Mouse (Mus musculus) adrenal gland, postnatal 10 days (tissue): ENCODE measurements around the gene Ube2q1. TPM values are rescaled to one million over a fixed set of nuclear protein-coding genes. Genes with fewer than 3 reads are reported as not detected.
"Not testable (repeated sequence)": the region's sequence is repeated elsewhere in the genome, so short reads cannot be mapped to it uniquely, and the experiment has no call there.

ENCODE experiments used
- DNase-seq: peaks from one replicate; pipeline ENCODE4 v3.0.0; 2021; ENCODE audit warnings: mixed read lengths
- total RNA-seq, 2 experiments: library from RNA; stranded (reverse); gene quantifications; 2 replicates each; pipeline ENCODE4 v1.2.3; 2021

Gene Ube2q1
- total RNA-seq, 2 experiments from 2014 or later = 52.4 to 55.4 TPM

DNA sequence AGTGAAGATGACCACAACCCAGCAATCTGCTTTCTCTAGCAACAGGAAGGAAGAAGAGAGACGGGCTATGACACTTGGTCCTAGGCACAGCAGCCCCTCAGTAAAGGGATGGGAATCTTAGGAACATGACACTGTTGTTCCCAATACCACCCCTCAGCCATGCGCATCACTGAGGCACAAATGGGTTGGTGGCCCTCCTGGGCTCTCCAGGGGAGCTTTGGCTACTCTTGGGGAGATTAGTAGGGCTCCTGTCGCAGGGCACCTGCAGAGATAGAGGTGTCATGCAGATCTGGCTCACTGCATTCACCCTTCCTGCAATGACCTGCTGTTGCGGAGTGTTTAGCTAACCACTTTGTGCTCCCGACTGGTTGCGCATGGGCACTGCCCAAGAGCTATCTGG is 12.9 kb downstream of the Ube2q1 start:
- no peak for DNase-seq

DNA sequence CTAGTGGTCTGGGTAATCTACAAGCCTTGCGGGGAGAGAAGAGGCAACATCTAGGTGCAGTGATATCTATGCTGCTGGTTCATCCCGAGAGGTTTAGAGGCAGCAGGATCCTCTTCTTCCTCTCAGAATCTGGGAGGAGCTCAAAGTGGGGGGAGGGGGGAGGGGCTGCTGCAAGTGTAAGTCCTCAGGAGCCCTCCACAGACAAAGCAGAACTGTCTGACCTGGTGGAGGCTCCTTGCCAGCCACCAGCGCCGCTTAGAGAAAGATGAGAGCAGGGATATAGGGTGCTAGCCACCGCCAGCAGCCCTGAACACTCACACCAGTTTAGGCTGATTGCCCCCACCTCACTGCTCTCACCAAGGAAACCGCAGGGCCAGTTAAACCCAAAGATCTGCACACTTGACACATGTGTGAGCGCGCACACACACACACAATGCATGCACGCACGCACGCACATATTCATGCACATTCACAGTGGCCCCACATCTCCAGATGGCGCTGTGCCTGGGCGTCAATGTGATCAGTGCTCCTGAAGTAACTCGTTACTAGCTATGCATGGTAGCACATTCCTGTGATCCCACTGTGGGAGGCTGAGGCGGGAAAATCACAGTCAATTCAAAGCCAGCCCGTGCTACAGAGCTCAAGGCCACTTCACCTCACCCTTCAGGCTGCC is 15.4 kb downstream of the Ube2q1 start:
- DNase-seq = no peak

DNA sequence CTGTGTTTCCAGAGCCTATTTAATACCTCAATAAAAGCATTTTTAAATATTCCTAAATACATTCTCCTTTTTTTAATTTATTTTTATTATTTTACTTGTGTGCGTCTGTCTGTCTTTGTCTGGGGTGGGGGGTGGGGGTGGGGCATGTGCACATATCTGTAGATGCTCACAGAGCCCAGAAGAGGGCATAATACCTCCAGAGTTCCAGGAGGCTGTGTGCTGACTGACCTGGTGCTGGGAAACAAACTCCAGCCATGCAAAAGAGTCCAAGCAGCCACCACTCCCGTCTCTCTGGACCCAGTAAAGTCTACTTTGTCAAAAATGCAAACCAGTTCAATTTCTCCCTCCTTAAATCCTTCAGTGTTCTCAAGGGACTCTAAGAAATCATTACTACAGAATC is 21.2 kb downstream of the Ube2q1 start:
- DNase-seq = no peak

DNA sequence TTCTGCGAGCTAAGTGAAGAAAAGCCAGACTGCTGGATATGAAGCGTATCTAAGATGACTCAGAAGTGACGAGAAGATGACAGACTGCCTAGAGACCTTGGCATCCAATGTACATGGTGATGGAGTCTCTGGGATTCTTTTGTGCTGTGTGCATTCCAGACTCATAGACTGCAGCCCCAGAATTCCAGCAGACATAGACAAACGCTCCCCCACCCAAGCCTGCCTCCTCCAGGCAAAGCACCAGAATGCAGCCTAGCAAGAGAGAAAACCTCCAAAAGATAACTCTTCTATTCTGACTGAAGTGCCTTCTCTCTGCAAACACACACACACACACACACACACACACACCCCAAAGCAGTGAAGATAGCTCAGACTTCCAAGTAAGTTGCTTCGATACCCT is 22.3 kb downstream of the Ube2q1 start:
- DNase-seq = peak; percentile 38

DNA sequence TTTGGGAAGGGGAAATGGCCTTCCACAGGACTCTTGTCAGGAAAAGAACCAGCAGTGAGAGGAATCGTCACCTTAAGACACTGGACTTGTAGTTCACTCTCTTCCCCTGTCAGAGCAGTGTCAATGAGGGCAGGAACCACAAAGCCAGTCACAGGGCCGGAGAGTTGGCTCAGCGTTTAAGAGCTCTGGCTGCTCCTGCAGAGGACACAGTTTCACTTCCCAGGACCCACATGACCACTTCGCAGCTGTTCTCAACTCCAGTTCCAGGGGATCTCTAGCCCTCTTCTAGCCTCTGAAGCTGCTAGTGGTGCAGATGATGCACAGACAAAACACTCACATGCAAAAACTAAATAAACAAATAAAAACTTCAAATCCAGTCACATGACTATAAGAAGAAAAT is 22.9 kb downstream of the Ube2q1 start:
- DNase-seq = no peak

DNA sequence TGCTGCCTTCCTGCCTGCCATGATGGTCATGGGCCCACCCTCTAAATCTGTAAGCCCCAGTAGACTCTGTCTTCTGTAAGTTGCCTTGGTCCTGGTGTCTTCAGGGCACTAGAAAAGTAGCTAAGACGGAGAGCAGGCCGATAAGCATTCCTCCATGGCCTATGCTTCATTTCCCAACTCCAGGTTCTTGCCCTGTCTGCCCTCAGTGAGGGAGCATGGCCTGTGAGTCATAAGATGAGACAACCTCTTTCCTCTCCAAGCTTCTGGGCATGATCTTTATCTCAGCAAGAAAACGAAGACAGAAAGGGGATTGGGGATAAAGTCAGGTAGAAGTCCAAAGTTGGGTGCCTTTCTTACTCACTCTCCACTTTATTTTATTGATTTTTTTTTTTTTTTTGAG is 25.1 kb downstream of the Ube2q1 start:
- no peak for DNase-seq

GRCm38 (mm10) chr3:89799476-89799875 is 26.1 kb downstream of the Ube2q1 start:
- peak; percentile 42 for DNase-seq

GRCm38 (mm10) chr3:89800078-89800477 is 26.7 kb downstream of the Ube2q1 start:
- DNase-seq = not testable (repeated sequence)

DNA sequence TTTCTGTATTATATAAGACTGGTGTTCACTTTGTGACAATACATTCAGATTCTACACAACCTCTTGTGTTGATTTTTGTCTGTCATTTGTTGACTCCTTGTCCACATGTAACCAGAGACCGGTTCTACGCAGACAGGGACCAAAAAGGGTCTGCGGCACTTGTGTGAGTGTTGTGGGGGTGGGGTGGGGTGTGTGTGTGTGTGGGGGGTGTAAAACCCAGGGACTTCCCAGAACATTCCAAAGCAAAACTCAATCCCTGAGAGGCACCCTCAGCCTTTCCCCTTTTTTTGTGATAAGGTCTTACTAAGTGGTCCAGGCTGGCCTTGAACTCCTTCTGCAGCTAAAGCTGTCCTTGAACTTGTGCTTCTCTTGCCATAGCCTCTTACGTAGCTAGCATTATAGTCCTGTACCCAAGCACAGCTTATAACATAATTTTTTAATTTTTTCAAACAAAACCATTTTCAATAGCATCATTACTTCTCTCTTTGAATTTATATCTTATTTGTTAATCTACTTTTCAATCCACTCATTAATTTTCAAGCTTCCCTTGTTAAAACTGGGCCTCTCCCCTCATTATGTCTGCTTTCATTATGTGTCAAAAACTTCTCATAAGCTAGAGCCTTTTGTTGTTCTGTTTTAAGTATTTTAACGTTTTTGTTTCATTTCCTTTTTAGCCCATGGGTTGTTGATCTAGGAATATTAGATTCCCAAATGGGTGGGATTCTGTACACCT is 27.5 kb downstream of the Ube2q1 start:
- no peak for DNase-seq

DNA sequence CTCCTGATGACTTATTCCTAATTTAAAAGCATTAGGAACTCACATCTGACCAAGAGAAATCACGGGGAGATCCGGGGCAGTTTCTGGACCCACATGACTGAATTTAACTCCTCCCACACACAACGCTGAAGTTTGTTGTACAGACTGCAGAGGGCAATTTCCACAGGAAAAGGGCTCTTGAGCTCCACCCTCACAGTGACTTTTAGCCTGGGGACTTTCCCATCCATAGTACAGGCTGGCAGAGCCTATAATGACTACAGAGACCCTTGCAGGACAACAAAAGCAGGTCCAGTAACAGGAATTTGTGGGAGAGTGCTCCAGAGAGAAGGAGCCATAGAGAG is 28.1 kb downstream of the Ube2q1 start:
- DNase-seq = no peak

DNA sequence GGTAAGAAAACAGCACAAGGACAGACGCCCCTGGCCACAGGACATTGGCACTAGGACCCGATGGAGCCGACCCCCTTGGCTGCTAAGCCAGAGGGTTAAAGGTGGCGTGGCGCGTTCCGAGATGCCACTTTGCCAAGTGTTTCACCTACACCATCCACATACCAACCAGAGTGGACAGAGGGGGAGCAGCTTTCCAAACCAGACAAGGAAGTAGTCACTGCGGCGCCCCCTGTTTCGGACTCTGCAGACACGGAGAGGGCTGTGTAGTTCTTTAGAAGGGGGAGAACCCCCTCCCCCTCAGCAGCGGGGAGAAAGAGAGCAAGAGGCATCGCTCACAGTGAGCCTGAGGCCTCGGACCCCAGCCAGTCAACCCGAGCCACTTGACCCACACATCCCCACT is 29.5 kb downstream of the Ube2q1 start:
- DNase-seq = no peak

- no peak for DNase-seq
These were observed 31.8 kb downstream of the Ube2q1 start for GRCm38 (mm10) chr3:89805179-89805578.

- DNase-seq = no peak
These were observed 33.3 kb downstream of the Ube2q1 start for GRCm38 (mm10) chr3:89806751-89807150.

DNA sequence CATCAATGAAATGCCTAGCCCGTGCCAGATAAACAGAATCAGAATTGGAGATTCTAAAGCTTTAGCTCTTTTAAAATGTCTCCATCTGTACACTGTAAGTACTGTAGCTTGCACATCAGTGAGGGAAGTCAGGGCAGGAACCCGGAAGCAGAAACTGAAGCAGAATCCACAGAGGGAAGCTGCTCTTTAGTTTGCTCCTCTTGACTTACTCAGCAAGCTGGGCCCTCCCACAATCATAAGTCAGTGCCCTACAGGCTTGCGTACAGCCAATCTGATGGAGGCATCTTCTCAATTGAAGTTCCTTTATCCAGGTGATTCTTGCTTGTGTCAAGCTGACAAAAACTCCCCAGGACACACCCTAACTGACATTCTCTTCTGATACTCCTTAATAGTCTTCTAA is 33.8 kb downstream of the Ube2q1 start:
- no peak for DNase-seq

DNA sequence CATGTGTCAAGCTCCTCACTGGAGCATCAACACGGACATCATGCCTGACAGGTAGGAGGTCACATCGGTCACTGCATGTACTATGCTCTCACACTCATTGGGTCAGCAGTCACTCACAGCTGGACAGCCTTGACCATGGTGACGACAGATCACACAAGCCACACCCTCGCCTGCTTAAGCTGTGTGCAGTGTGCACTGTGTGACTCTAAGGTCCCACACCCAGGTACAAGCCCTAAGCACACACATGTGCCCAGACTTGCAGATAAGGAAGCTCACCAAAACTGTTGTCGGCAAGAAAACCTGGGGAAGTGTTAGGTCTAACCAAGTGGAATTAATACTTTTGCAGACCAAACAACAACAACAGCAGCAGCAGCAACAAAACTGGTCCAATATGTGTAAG is 34.5 kb downstream of the Ube2q1 start:
- no peak for DNase-seq

DNA sequence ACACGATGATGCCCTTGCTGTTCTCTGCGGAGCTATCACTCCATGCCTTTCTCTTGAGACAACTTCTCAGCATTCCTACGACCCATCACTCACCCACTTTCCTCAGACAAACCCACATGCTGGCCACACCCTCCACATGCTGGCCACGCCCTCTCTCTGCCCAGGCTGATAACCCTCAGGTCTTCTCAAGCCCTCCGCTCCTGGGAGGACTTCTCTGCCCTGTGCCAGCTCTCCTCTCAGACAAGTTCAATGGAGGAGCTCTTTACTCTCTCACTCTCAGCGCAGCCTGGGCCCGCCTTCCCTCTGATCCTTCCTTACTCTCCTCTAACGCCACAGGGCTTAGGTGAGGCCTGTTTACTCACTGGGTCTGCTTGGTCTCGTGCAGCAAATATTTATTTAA is 35.2 kb downstream of the Ube2q1 start:
- no peak for DNase-seq

DNA sequence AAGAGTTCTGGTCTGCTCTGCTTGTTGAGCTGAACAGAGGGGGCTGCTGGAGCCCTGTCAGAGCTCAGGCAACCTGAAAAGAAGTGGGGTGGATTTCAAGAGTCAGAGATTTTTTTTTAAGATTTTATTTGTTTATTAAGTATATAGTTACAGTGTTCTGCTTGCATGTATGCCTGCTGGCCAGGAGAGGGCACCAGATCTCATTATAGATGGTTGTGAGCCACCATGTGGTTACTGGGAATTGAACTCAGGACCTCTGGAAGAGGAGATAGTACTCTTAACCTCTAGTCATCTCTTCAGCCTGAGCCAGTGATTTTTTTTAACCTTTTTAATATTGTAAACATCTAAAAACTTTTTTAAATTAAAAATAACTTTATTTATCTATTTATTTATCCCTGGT is 37.4 kb downstream of the Ube2q1 start:
- no peak for DNase-seq

DNA sequence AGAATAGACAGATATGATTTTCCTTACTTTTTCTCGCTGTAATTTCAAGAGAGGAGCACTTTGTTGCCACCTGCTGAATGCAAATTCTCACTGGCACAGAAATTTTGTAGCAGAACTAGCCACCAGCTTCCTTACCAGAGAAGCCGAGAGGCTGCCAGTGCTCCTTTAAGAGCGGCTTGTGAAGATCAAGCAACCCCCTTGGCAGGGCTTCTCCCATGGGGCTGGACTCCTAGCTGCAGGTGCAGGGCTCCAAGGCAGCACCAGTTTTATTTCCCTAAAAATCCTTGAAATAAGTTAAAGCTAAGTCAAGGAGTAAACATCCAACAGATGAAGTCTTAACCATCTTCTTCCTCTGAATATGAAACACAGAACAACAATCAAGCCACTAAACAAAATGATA is 38.8 kb downstream of the Ube2q1 start:
- DNase-seq = no peak

DNA sequence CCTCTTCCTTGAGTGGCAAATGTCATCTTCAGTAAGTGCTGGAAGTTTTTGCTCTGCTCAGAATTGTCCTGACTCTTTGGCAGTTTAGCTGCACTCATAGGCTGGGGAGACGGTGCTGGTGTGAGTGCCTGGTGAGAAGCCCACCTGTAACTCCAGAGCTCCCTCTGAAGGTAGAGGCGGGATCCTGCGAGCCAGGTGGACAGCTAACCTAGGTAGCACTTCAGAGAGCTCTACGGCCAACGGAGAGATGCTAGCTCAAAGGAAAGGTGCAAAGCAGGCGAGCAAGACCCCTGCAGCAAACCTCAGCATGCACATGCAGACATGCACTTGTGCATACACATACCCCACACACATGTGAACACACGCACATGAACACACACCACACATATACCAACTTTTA is 40.6 kb downstream of the Ube2q1 start:
- DNase-seq = no peak

DNA sequence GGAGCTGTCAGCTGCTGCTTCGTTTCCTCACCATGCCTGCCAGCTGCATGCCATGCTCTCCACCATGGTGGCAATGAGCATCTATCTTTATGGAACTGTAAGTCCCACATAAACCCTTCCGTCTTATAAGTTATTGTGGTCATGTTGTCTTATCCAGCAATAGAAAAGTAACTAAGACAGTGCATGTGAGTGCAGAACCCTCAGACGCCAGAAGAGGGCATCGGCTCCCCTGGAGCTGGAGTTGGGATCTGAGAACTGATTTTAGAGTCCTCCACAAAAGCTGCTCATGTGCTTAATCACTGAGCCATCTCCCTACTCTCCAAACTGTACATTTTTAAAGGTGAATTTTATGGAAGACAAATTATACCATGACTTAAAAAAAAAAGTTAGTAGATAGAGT is 43.6 kb downstream of the Ube2q1 start:
- DNase-seq = peak; percentile 72

DNA sequence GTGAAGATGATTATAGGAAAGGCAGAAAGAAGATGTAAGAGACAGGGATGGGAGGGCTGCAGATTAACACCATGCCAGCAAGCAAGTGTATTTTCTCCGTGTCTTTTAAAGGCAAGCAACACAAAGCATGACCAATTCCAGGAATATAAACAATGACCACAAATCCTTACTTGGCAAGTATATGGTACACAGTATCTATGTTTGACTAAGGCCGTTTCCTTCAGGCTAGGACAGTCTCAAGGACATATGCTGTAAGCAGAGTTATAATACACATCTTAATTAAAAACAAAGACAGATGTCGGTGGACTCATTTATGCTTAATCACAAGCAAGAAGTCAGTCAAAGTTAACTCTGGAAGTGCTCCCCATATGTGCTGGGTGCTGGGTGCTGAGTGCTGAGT is 45.2 kb downstream of the Ube2q1 start:
- DNase-seq = no peak

- no peak for DNase-seq
These were observed 46.5 kb downstream of the Ube2q1 start for GRCm38 (mm10) chr3:89819897-89820296.

GRCm38 (mm10) chr3:89820311-89821095 is 47.1 kb downstream of the Ube2q1 start:
- no peak for DNase-seq

- DNase-seq = no peak
These were observed 47.7 kb downstream of the Ube2q1 start for GRCm38 (mm10) chr3:89821096-89821513.
